Mouse (Mus musculus): ENCODE results near the gene Slc6a9. TPM values are rescaled to one million over a fixed set of nuclear protein-coding genes. Genes with fewer than 3 reads are reported as not detected.
A peak's percentile ranks its signal among the peaks of the same experiment; 100 is the strongest.

Slc6a9 gene
- polyA plus RNA-seq, 1 experiment from 2014 or later: 45.9 TPM

GRCm38 (mm10) chr4:117914591-117915442, 80.5 kb downstream of the Slc6a9 start, which contains the start of gene Ipo13:
Ipo13 (minus strand) TSS chr4:117914999.
- Histone ChIP-seq H3K27me3 (ENCODE audit: control insufficient read depth, insufficient read depth, low read depth, low read length) (no peaks in the 10 kb centered on the region), H3K4me2 (ENCODE audit: low read length) (peak within 1 kb of the TSS; percentile 99), H3K4me1 (ENCODE audit: control insufficient read depth, insufficient read depth, low read length) (peaks cover 37% of the 10 kb centered on the region), H3K36me3 (ENCODE audit: control insufficient read depth, insufficient read depth, low read length) (peaks cover 2% of the 10 kb centered on the region; the same call in 1 of the 2 replicates), H3K9ac (ENCODE audit: low read depth, low read length) (peak within 1 kb of the TSS; percentile 85), H3K9me3 (replicated peaks; ENCODE audit: control insufficient read depth, low read length, poor library complexity, severe bottlenecking) (no peaks in the 10 kb centered on the region), H3K4me3 (ENCODE audit: low read depth, low read length) (peak within 1 kb of the TSS; percentile 83), H3K27ac (ENCODE audit: low read length) (peak within 1 kb of the TSS; percentile 89)
- ATAC-seq: peak; percentile 95
- WGBS: under 1% methylated on average over 60 of the region's 61 CpGs

- Histone ChIP-seq H3K9ac (ENCODE audit: low read depth, low read length) (peak overlapping the region; percentile 85), H3K36me3 (ENCODE audit: control insufficient read depth, insufficient read depth, low read length) (no peaks in the 10 kb centered on the region; the same call in 1 of the 2 replicates), H3K4me2 (ENCODE audit: low read length) (peak overlapping the region; percentile 99), H3K9me3 (replicated peaks; ENCODE audit: control insufficient read depth, low read length, poor library complexity, severe bottlenecking) (no peaks in the 10 kb centered on the region), H3K27me3 (ENCODE audit: control insufficient read depth, insufficient read depth, low read depth, low read length) (no peaks in the 10 kb centered on the region), H3K27ac (ENCODE audit: low read length) (peak overlapping the region; percentile 89; the same call in 1 of the 2 replicates), H3K4me3 (ENCODE audit: low read depth, low read length) (peak overlapping the region; percentile 83), H3K4me1 (ENCODE audit: control insufficient read depth, insufficient read depth, low read length) (peaks cover 30% of the 10 kb centered on the region)
- no peak for ATAC-seq
- 4% methylated on average over 19 of the region's 19 CpGs for WGBS
Measured at GRCm38 (mm10) chr4:117915489-117916105, 81.3 kb downstream of the Slc6a9 start.

- Histone ChIP-seq H3K4me1 (ENCODE audit: control insufficient read depth, insufficient read depth, low read length) (peaks cover 23% of the 10 kb centered on the region), H3K9me3 (replicated peaks; ENCODE audit: control insufficient read depth, low read length, poor library complexity, severe bottlenecking) (no peaks in the 10 kb centered on the region), H3K27ac (ENCODE audit: low read length) (no peak overlapping the region), H3K9ac (ENCODE audit: low read depth, low read length) (0 out of 2 replicates have a peak overlapping the region, but pooled peaks have one; percentile 85), H3K4me3 (ENCODE audit: low read depth, low read length) (no peak overlapping the region), H3K36me3 (ENCODE audit: control insufficient read depth, insufficient read depth, low read length) (no peaks in the 10 kb centered on the region; the same call in 1 of the 2 replicates), H3K27me3 (ENCODE audit: control insufficient read depth, insufficient read depth, low read depth, low read length) (no peaks in the 10 kb centered on the region), H3K4me2 (ENCODE audit: low read length) (peak overlapping the region; percentile 99)
- no peak for ATAC-seq
- 95% methylated on average over 5 of the region's 5 CpGs for WGBS
Measured at GRCm38 (mm10) chr4:117916386-117916785, 82.1 kb downstream of the Slc6a9 start.

- Histone ChIP-seq H3K27me3 (ENCODE audit: control insufficient read depth, insufficient read depth, low read depth, low read length) (no peaks in the 10 kb centered on the region), H3K4me1 (ENCODE audit: control insufficient read depth, insufficient read depth, low read length) (peaks cover 22% of the 10 kb centered on the region), H3K9me3 (replicated peaks; ENCODE audit: control insufficient read depth, low read length, poor library complexity, severe bottlenecking) (no peaks in the 10 kb centered on the region), H3K27ac (ENCODE audit: low read length) (no peak overlapping the region), H3K4me3 (ENCODE audit: low read depth, low read length) (no peak overlapping the region), H3K4me2 (ENCODE audit: low read length) (no peak overlapping the region), H3K36me3 (ENCODE audit: control insufficient read depth, insufficient read depth, low read length) (no peaks in the 10 kb centered on the region), H3K9ac (ENCODE audit: low read depth, low read length) (no peak overlapping the region)
- ATAC-seq: no peak
- 95% methylated on average over 4 of the region's 4 CpGs for WGBS
Measured at GRCm38 (mm10) chr4:117917402-117917801, 83.1 kb downstream of the Slc6a9 start.

- H3K27ac ChIP-seq (ENCODE audit: low read length): no peak overlapping the region
- no peaks in the 10 kb centered on the region for H3K27me3 ChIP-seq (ENCODE audit: control insufficient read depth, insufficient read depth, low read depth, low read length)
- no peak for ATAC-seq
- WGBS: 95% methylated on average over 4 of the region's 4 CpGs
- H3K4me2 ChIP-seq (ENCODE audit: low read length): no peak overlapping the region
- H3K9me3 ChIP-seq (replicated peaks; ENCODE audit: control insufficient read depth, low read length, poor library complexity, severe bottlenecking): no peaks in the 10 kb centered on the region
- peaks cover 18% of the 10 kb centered on the region for H3K4me1 ChIP-seq (ENCODE audit: control insufficient read depth, insufficient read depth, low read length)
- H3K4me3 ChIP-seq (ENCODE audit: low read depth, low read length): no peak overlapping the region
- H3K9ac ChIP-seq (ENCODE audit: low read depth, low read length): no peak overlapping the region
- H3K36me3 ChIP-seq (ENCODE audit: control insufficient read depth, insufficient read depth, low read length): no peaks in the 10 kb centered on the region
Measured at GRCm38 (mm10) chr4:117917847-117918246, 83.5 kb downstream of the Slc6a9 start.

- no peaks in the 10 kb centered on the region for H3K36me3 ChIP-seq (ENCODE audit: control insufficient read depth, insufficient read depth, low read length)
- 74% methylated on average over 3 of the region's 3 CpGs for WGBS
- H3K9ac ChIP-seq (ENCODE audit: low read depth, low read length): no peak overlapping the region
- H3K27me3 ChIP-seq (ENCODE audit: control insufficient read depth, insufficient read depth, low read depth, low read length): no peaks in the 10 kb centered on the region
- H3K27ac ChIP-seq (ENCODE audit: low read length): no peak overlapping the region
- no peak overlapping the region for H3K4me3 ChIP-seq (ENCODE audit: low read depth, low read length)
- ATAC-seq: no peak
- no peak overlapping the region for H3K4me2 ChIP-seq (ENCODE audit: low read length)
- H3K9me3 ChIP-seq (replicated peaks; ENCODE audit: control insufficient read depth, low read length, poor library complexity, severe bottlenecking): no peaks in the 10 kb centered on the region
- peaks cover 14% of the 10 kb centered on the region for H3K4me1 ChIP-seq (ENCODE audit: control insufficient read depth, insufficient read depth, low read length)
Measured at GRCm38 (mm10) chr4:117918261-117918660, 84.0 kb downstream of the Slc6a9 start.

- Histone ChIP-seq H3K36me3 (ENCODE audit: control insufficient read depth, insufficient read depth, low read length) (no peaks in the 10 kb centered on the region), H3K27ac (ENCODE audit: low read length) (no peak overlapping the region), H3K4me1 (ENCODE audit: control insufficient read depth, insufficient read depth, low read length) (peaks cover 9% of the 10 kb centered on the region), H3K4me3 (ENCODE audit: low read depth, low read length) (no peak overlapping the region), H3K9ac (ENCODE audit: low read depth, low read length) (no peak overlapping the region), H3K27me3 (ENCODE audit: control insufficient read depth, insufficient read depth, low read depth, low read length) (no peaks in the 10 kb centered on the region), H3K9me3 (replicated peaks; ENCODE audit: control insufficient read depth, low read length, poor library complexity, severe bottlenecking) (no peaks in the 10 kb centered on the region), H3K4me2 (ENCODE audit: low read length) (no peak overlapping the region)
- whole genome bisulfite sequencing: 89% methylated on average over 5 of the region's 5 CpGs
- ATAC-seq: no peak
Measured at GRCm38 (mm10) chr4:117918762-117919161, 84.5 kb downstream of the Slc6a9 start.

- Histone ChIP-seq H3K4me3 (ENCODE audit: low read depth, low read length) (no peak overlapping the region), H3K4me2 (ENCODE audit: low read length) (no peak overlapping the region), H3K36me3 (ENCODE audit: control insufficient read depth, insufficient read depth, low read length) (no peaks in the 10 kb centered on the region), H3K27me3 (ENCODE audit: control insufficient read depth, insufficient read depth, low read depth, low read length) (peaks cover 9% of the 10 kb centered on the region), H3K9me3 (replicated peaks; ENCODE audit: control insufficient read depth, low read length, poor library complexity, severe bottlenecking) (no peaks in the 10 kb centered on the region), H3K9ac (ENCODE audit: low read depth, low read length) (no peak overlapping the region), H3K4me1 (ENCODE audit: control insufficient read depth, insufficient read depth, low read length) (no peaks in the 10 kb centered on the region), H3K27ac (ENCODE audit: low read length) (no peak overlapping the region)
- ATAC-seq: no peak
- WGBS: 93% methylated on average over 2 of the region's 2 CpGs
Measured at GRCm38 (mm10) chr4:117921358-117921757, 87.1 kb downstream of the Slc6a9 start.

- 46% methylated on average over 2 of the region's 2 CpGs for WGBS
- H3K4me3 ChIP-seq (ENCODE audit: low read depth, low read length): no peak overlapping the region
- no peaks in the 10 kb centered on the region for H3K9me3 ChIP-seq (replicated peaks; ENCODE audit: control insufficient read depth, low read length, poor library complexity, severe bottlenecking)
- ATAC-seq: no peak
- no peak overlapping the region for H3K27ac ChIP-seq (ENCODE audit: low read length)
- H3K4me1 ChIP-seq (ENCODE audit: control insufficient read depth, insufficient read depth, low read length): peaks cover 2% of the 10 kb centered on the region; the same call in 1 of the 2 replicates
- no peak overlapping the region for H3K9ac ChIP-seq (ENCODE audit: low read depth, low read length)
- H3K27me3 ChIP-seq (ENCODE audit: control insufficient read depth, insufficient read depth, low read depth, low read length): peaks cover 11% of the 10 kb centered on the region
- H3K36me3 ChIP-seq (ENCODE audit: control insufficient read depth, insufficient read depth, low read length): no peaks in the 10 kb centered on the region
- H3K4me2 ChIP-seq (ENCODE audit: low read length): no peak overlapping the region
Measured at GRCm38 (mm10) chr4:117923450-117923849, 89.1 kb downstream of the Slc6a9 start.
